Mouse (Mus musculus) left cerebral cortex, postnatal 14 days (tissue): ENCODE data around the gene Hist1h4j. TPM values are rescaled to one million over a fixed set of nuclear protein-coding genes. Genes with fewer than 3 reads are reported as not detected.
"Not testable (repeated sequence)": the region's sequence is repeated elsewhere in the genome, so short reads cannot be mapped to it uniquely, and the experiment has no call there.

Experiments
- DNase-seq, 2 experiments: peaks; one replicate each; pipeline ENCODE4 v3.0.0; 2021 to 2022; ENCODE audit warnings: low spot score in 2 of 2, mixed read lengths in 1 of 2
- intact Hi-C: fragments of 180-260 bp; cut with DNase I; formaldehyde crosslinking; loops from one replicate; pipeline ENCODE4 v1.15.1; 2025
- microRNA-seq, 2 experiments: library from miRNA; unstranded; fragments of <30 nt; microRNA quantifications; one replicate each; pipeline ENCODE4 v1.2.0; 2022
- total RNA-seq, 2 experiments: library from RNA; stranded (reverse); gene quantifications; 2 replicates each; pipeline ENCODE4 v1.2.3; 2021

Hist1h4j gene
- total RNA-seq, 2 experiments from 2014 or later: 15.4 to 16.2 TPM

DNA sequence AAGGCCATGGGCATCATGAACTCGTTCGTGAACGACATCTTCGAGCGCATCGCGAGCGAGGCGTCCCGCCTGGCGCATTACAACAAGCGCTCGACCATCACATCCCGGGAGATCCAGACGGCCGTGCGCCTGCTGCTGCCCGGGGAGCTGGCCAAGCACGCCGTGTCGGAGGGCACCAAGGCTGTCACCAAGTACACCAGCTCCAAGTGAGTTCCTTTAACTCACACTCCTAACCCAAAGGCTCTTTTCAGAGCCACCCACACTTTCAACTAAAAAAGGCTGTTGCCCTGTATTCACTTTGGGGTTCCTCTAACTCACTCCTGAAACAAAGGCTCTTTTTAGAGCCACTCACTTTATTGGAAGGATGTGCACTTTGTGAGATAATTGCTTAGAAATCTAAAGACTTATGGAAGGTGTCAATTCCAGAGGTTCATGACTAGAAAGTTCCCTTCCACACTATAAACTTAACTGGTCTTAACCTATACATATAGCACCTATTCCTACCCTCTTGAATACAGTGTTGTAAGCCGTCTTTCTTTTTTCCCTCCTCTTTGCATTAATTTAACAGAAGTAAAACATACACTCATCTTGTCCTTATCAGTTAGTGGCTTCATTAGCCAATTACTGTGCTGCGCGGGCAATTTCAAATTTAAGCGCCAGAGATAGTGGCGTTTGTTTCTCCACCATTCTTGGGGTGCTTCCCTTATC, 19.6 kb downstream of the Hist1h4j start:
- intact Hi-C loops: not testable (repeated sequence)
- DNase-seq: peak in 1 of 2 experiments; percentile 31

DNA sequence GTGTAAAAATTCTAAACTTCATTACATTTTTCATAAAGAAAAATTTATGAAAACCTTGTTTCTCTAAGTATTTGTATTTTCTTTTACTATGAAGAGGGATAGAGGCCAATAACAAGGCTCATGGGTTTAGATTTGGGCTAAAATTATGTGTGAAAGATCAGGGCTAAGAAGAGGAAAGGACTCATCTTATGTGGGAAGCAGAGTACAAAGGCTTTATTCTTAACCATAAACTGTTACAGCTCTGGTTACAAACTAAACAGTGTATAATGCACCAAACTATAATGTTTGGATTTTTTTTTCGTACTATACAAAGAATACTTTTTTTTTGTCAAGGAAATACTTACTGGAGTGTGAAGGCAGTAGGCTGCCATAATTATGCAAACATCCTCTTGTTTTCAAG, 20.8 kb downstream of the Hist1h4j start:
- intact Hi-C loops: no loop called here

DNA sequence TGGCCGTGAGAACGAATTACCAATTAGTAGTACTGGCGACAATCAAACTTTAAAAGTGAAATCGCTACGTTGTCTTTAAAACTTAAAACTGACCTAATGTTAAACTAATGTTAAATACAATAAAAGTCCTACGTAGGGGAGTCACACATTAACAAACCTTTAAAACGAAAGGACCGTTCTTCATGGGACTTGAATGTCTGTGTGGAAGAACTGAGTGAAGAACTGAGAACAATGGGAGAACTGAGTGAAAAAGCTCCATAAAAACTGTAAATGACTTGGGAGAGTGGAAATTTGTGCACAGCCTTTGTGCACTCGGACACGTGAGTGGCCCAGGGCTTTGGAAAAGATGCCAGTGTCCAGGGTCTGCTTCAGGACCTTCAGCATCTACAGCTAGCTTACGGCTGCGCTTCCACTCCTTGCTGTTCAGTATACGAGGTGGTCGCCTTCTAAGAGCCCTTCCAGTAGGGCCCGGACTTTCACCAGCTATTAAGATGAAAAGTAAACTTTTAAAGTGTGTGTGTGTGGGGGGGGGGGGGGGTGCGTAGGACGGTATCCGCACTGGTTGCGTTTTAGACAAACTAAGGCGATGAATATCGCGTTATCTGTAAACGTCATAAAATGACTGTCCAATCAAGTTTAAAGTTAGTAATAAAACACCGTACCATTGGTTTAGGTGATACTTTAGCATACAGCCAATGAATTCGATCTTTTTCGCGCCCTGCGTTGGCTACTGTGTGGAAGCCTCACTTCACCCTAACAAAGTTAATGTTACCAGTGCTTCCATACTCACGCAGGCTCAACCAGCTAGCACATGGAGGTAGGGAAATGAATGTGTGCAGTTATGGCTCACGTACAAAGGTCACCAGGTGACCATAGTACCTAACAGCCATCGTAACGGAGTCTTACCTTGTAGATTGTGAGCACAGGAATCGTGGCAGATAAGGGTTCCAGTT, 44.2 kb downstream of the Hist1h4j start:
- intact Hi-C loops: no loop called here
- DNase-seq: peak; percentile 75 to 91

More for the DNA sequence above, 20.8 kb downstream of the Hist1h4j start:
- no peak for DNase-seq

DNA sequence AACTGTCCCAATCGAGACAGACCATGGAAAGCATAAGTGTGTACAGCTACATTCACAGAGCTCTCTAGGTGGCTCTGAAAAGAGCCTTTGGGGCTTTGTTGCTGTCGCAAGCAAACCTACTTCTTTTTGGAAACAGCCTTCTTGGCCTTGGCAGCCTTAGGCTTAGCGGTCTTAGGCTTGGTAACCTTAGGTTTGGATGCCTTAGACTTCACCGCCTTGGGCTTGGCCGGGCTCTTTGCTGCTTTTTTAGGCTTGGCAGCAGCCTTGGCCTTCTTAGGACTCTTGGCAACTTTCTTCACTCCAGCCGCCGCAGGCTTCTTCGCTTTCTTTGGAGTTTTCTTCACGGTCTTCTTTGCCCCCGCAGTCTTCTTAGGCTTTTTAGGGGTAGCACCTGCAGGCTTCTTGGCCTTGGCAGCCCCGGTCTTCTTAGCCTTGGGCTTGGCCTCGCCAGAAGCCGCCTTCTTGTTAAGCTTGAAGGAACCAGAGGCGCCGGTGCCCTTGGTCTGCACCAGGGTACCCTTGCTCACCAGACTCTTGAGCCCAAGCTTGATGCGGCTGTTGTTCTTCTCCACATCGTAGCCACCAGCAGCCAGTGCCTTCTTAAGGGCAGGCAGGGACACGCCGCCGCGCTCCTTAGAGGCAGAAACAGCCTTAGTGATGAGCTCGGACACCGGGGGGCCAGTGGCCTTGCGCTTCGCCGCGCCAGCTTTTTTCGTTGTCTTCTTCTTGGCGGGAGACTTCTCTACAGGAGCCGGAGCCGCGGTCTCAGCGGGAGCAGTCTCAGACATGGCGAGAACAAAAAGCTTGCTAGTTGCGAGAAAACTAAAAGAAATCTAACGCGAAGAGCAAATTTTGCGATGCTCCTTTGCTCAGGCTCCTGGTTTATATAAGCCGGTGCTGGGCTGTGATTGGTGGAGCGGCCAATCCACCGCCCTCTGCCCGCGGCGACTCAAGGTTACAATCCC, 45.2 kb downstream of the Hist1h4j start, which contains the start of gene Hist1h1b:
Gene Hist1h1b, minus strand, starts transcription at position 859 of the 965 bp plus-strand sequence.
- DNase-seq: peak in 1 of 2 experiments; percentile 43
- intact Hi-C loops: no loop called here

DNA sequence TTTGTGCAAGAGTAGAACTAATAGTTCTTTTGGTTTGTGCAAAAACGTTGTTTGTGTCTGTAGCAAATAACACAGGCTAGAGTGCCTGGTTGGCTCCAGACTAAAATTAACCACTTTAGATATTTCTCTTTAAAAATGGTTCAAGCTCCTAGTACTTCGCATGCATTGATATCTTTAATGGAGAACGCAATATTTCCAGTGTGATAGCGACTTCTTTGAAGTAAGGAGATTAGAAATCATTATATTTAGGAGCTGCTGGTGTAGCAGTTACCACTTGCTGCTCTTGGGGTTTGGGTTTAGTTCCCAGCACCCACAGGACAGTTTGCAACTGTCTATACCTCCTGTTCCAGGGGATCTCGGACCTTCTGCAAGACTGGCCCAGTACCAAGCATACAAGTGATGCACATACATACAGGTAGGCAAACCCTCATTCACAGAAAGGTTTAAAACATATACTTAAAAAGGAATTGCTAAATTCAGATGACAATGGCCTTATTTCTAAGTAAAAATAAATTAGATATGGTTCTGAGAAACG, 46.2 kb downstream of the Hist1h4j start:
- intact Hi-C loops: no loop called here

DNA sequence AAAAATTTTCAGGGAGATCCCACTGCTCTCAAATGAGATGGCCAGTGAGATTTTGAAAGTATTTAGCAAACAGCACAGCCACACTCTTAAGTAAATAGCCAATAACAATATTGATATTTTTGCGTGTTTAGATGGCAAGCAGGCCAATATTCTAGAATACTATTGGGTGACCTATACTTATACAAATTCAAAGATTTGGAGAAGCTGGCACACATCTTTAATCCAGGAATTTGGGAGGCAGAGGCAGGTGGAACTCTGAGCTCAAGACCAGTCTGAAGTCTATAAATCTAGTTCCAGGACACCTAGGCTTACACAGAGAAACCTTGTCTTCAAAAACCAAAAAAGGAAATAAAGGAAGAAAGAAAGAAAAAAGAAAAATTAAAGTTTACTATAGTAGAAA, 46.8 kb downstream of the Hist1h4j start:
- intact Hi-C loops: no loop called here

More for the DNA sequence above, 46.2 kb downstream of the Hist1h4j start:
- DNase-seq: no peak

DNA sequence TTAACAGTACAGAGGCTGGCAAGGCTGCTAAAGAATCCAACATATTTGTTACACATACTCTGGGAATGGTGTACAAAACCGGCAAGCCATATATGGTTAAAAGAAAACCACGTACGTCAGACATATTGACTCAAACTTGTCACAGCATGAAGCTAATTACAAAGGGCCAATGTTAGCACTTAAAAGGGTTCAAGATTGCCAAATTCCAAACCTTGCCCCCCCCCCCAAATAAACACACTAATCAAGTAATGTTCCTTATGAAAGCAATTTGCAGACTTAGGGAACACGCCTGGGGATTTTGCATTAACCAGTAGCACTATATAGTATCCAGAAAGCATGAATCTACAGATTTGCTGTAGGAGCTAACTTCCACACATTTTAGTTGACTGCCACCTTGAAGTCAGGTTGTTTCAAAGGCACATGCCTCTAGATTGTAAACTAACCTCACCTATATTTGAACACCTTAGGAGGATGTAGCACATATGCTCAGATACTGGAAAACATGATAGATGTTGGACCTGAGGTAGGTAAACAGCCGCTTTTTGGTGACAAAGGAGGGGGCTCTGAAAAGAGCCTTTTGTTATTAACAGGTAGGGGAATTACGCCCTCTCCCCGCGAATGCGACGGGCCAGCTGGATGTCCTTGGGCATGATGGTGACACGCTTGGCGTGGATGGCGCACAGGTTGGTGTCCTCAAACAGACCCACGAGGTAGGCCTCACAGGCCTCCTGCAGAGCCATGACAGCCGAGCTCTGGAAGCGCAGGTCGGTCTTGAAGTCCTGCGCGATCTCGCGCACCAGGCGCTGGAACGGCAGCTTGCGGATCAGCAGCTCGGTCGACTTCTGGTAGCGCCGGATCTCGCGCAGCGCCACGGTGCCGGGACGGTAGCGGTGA, 47.7 kb downstream of the Hist1h4j start:
- DNase-seq, intact Hi-C loops: not testable (repeated sequence)

More for the DNA sequence above, 46.8 kb downstream of the Hist1h4j start:
- DNase-seq: no peak

DNA sequence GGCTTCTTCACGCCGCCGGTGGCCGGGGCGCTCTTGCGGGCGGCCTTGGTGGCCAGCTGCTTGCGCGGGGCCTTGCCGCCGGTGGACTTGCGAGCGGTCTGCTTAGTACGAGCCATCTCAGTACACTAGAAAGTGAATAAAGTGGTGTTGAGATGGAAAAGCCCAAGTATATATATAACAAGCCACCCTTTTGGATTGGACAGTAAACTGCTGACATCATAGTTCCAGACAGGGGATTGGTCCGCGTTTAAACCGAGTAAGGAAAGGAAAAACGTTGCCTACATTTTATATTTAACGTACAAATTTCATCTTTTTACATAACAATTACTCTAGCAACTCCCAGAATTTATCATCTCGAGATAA, 48.4 kb downstream of the Hist1h4j start, which contains the start of gene Hist1h3i:
Gene Hist1h3i, minus strand, starts transcription at position 116 of the 363 bp plus-strand sequence.
- DNase-seq: peak; percentile 76 to 80
- intact Hi-C loops: no loop called here

DNA sequence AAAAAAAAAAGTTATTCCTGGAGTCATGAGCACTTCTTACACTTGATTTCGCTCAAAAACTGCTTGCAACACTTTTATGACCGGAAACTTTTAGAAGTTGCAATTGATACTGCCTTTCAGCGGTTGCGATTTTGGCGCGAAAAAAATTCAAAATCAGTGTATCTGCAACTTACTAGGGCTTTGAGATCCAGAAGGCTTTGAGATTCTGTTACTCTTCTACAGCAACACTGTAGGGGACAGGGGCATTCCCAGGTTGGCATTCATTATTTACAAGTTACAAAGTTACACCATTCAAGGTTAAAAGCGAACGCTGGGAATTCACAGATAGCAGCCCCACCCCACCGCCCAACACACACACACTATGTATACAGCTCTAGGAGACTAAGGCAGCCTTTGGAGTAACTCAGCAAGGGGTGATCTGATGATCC, 48.9 kb downstream of the Hist1h4j start:
- intact Hi-C loops: no loop called here
- DNase-seq: peak; percentile 37 to 47

DNA sequence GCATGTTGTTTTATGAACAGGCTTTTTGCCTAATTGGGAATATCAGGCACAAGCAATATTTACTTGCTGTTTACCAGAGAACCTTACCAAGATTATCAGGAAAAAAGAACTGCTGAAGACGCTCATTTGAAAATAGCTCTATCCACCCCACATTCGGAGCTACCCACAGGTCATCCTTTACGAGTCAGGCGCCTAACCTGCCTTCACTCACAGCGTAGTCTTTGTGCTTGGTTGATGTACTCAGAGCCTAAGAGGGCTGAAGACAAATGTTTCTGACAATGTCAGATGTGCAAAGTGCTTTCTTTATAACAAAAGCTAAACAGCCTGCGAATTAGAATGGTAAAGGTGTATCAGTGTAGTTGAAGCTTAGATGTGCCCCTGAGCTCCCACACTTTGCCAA, 49.4 kb downstream of the Hist1h4j start:
- DNase-seq: no peak
- intact Hi-C loops: no loop called here

Small RNAs within 50 kb of the gene (microRNA-seq; reads per million reads assigned to microRNA genes)
- gene Gm44357: 0 reads per million in 2 experiments
- 0 reads per million in 2 experiments for gene Gm44367
- 0 reads per million in 2 experiments for gene Gm44454

Other genes starting within 250 kb of the Hist1h4j start
- 10 to 100 TPM; 18.1 to 19.7 TPM for gene AK157302, start 239.8 kb upstream of the Hist1h4j start, total RNA-seq
- 10 to 100 TPM; 59.6 to 63.4 TPM for gene Gm11273, start 233.6 kb upstream of the Hist1h4j start, total RNA-seq
- 10 to 100 TPM; 12.7 to 13.2 TPM for gene Zkscan8, start 203.9 kb upstream of the Hist1h4j start, total RNA-seq
- gene Olfr1366, start 192.3 kb upstream of the Hist1h4j start, total RNA-seq: not detected
- gene Olfr1535, start 175.2 kb upstream of the Hist1h4j start, total RNA-seq: not detected
- not detected for gene Olfr1364, start 153.3 kb upstream of the Hist1h4j start, total RNA-seq
- gene Olfr1362, start 121.0 kb upstream of the Hist1h4j start, total RNA-seq: not detected
- not detected for gene Olfr11, start 92.5 kb upstream of the Hist1h4j start, total RNA-seq
- gene Olfr1361, start 71.7 kb upstream of the Hist1h4j start, total RNA-seq: not detected
- not detected for gene Olfr1360, start 57.7 kb upstream of the Hist1h4j start, total RNA-seq
- not detected for gene Olfr1359, start 37.0 kb upstream of the Hist1h4j start, total RNA-seq
- 10 to 100 TPM; 37.3 to 37.9 TPM for gene Hist1h2bl, start 18.9 kb upstream of the Hist1h4j start, total RNA-seq
- 10 to 100 TPM; 17.2 to 25.6 TPM for gene Hist1h2ai, start 18.6 kb upstream of the Hist1h4j start, total RNA-seq
- 10 to 100 TPM; 46.6 to 56.8 TPM for gene Hist1h3h, start 17.4 kb upstream of the Hist1h4j start, total RNA-seq
- gene Hist1h2bm, start 13.0 kb upstream of the Hist1h4j start, total RNA-seq: 1 to 10 TPM; 4.9 to 7.8 TPM
- 100 to 1,000 TPM; 311 to 320 TPM for gene Hist1h4k, start 15.4 kb downstream of the Hist1h4j start, total RNA-seq
- gene Hist1h2ak, start 18.8 kb downstream of the Hist1h4j start, total RNA-seq: 10 to 100 TPM; 13.2 to 15.7 TPM
- 10 to 100 TPM in 1 of 2 experiments, 1 to 10 TPM in 1; 9.6 to 16.1 TPM for gene Hist1h2bn, start 19.1 kb downstream of the Hist1h4j start, total RNA-seq
- 10 to 100 TPM in 1 of 2 experiments, 1 to 10 TPM in 1; 7.6 to 10.5 TPM for gene Hist1h1b, start 45.6 kb downstream of the Hist1h4j start, total RNA-seq
- 10 to 100 TPM; 51.4 to 75.0 TPM for gene Hist1h3i, start 48.3 kb downstream of the Hist1h4j start, total RNA-seq
- gene Hist1h2an, start 52.2 kb downstream of the Hist1h4j start, total RNA-seq: 1 to 10 TPM; 2.5 to 6.9 TPM
- 10 to 100 TPM in 1 of 2 experiments, 1 to 10 TPM in 1; 6.7 to 11.2 TPM for gene Hist1h2bp, start 52.4 kb downstream of the Hist1h4j start, total RNA-seq
- gene Hist1h2bq, start 75.1 kb downstream of the Hist1h4j start, total RNA-seq: 10 to 100 TPM; 43.6 to 56.5 TPM
- gene Hist1h2ao, start 75.4 kb downstream of the Hist1h4j start, total RNA-seq: not detected
- 100 to 1,000 TPM; 213 to 226 TPM for gene Hist1h4m, start 76.7 kb downstream of the Hist1h4j start, total RNA-seq
- 10 to 100 TPM; 20.9 to 25.8 TPM for gene Hist1h4n, start 97.1 kb downstream of the Hist1h4j start, total RNA-seq
- 10 to 100 TPM; 46.9 to 49.5 TPM for gene Hist1h2ap, start 98.4 kb downstream of the Hist1h4j start, total RNA-seq
- 10 to 100 TPM; 44.5 to 56.8 TPM for gene Hist1h2br, start 98.7 kb downstream of the Hist1h4j start, total RNA-seq
- 1 to 10 TPM; 2.8 to 4.0 TPM for gene Zfp184, start 210.0 kb downstream of the Hist1h4j start, total RNA-seq
- gene Pom121l2, start 246.1 kb downstream of the Hist1h4j start, total RNA-seq: under 1 TPM in 1 of 2 experiments, not detected in 1; 0.23 TPM